Mouse (Mus musculus) embryonic stem cell, embryonic (primary cell): ENCODE measurements around the gene Mixl1.

Experiments
- CTCF ChIA-PET, 4 experiments: fragments of 300-600 bp in 2 of 4; fragments of 350-600 bp in 2 of 4; sonication (Branson Sonifier 250); formaldehyde crosslinking; loops; one replicate each; lab custom pipeline; 2022; ENCODE audit warnings: inconsistent platforms in 2 of 4; lab: Charles Lee
- POLR2A ChIA-PET, 4 experiments: fragments of 300-600 bp in 2 of 4; fragments of 350-600 bp in 2 of 4; sonication (Branson Sonifier 250); formaldehyde crosslinking; loops; one replicate each; lab custom pipeline; 2022; ENCODE audit warnings: antibody characterized with exemption in 4 of 4, inconsistent platforms in 1 of 4; lab: Charles Lee

The Mixl1 gene

GRCm38 (mm10) chr1:180696626-180697352 is at the start of gene Mixl1:
TSS of gene Mixl1 (minus strand) at chr1:180697034.
- CTCF ChIA-PET = interaction anchor here in 3 of 4 experiments (0.7 to 1.6 kb wide), 8 partner anchors 24 to 262 kb away, joined by 3 to 9 read pairs (median 4); no protein-coding TSS in a partner anchor
- POLR2A ChIA-PET = interaction anchor here in 3 of 4 experiments (0.6 to 1.5 kb wide), 11 partner anchors 10 to 263 kb away, joined by 3 to 6 read pairs (median 3); partner anchors contain the start of gene Lin9 (in 1 of the 3)

DNA sequence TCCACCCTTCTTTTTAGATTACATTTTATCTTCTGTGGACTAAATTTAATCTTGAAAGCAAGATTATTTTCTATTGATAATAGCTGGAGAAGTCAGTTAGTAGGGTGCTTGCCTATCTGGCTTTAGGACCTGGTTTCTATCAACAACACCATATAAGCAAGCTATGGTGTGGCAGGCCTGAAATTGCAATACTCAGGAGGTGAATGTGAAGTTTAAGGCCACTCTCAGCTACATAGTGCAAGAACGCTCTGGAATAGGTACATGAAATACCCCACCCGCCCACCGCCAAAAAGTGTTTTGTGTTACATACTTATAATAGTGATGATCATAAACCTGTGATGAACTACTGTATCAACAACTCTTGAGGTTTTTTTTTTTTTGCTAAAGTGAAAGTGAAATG is 32.4 kb upstream of the Mixl1 start:
- ChIA-PET POLR2A (interaction anchor here in 3 of 4 experiments (0.6 to 2.7 kb wide), 21 partner anchors 9 to 703 kb away, joined by 3 to 7 read pairs (median 4); partner anchors contain the start of gene Sde2 (in 1 of the 3)), CTCF (interaction anchor here in 2 of 4 experiments (0.7 to 2.3 kb wide), 3 partner anchors 9 to 34 kb away, joined by 3 to 6 read pairs (median 3); no protein-coding TSS in a partner anchor)

DNA sequence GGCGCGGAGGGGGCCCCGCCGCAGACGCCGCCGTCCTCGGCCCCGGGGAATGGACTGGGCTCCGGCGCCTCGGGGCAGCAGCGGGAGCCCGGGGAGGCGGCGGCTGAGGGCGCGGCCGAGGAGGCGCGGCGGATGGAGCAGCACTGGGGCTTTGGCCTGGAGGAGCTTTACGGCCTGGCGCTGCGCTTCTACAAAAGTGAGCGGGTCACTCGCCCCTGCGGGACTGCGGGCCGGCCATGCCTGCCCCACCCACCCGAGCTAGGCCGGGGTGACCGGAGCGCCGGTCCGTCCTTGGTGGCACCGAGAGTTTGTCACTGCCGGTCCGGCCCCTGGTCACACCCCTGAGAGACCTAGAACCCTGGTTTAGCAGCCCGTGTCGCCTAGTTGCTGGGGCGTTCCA is 29.3 kb upstream of the Mixl1 start:
- ChIA-PET CTCF (interaction anchor here (0.6 to 1.6 kb wide), 4 partner anchors 11 to 63 kb away, joined by 3 to 8 read pairs (median 4); no protein-coding TSS in a partner anchor), POLR2A (interaction anchor here in 3 of 4 experiments (0.6 to 3.8 kb wide), 24 partner anchors 8 to 157 kb away, joined by 3 to 16 read pairs (median 4); partner anchors contain the start of genes Lin9 (in 1 of the 3), Mixl1 (in 1 of the 3) and Parp1 (in 1 of the 3))

- CTCF ChIA-PET = interaction anchor here in 3 of 4 experiments (1.0 to 1.6 kb wide), 4 partner anchors 11 to 52 kb away, joined by 3 to 10 read pairs (median 6); no protein-coding TSS in a partner anchor
- POLR2A ChIA-PET = interaction anchor here in 3 of 4 experiments (0.6 to 3.8 kb wide), 23 partner anchors 9 to 157 kb away, joined by 3 to 16 read pairs (median 4); partner anchors contain the start of genes Sde2 (in 2 of the 3), Lin9 (in 1 of the 3) and Parp1 (in 1 of the 3)
Observed at GRCm38 (mm10) chr1:180725704-180726179, 28.9 kb upstream of the Mixl1 start, which contains the start of gene Acbd3. TSS of gene Acbd3 (plus strand) at chr1:180726043.

- ChIA-PET POLR2A (interaction anchor here in 3 of 4 experiments (1.1 to 1.6 kb wide), 6 partner anchors 9 to 70 kb away, joined by 3 to 4 read pairs (median 4); no protein-coding TSS in a partner anchor), CTCF (interaction anchor here in 3 of 4 experiments (0.6 to 2.5 kb wide), 3 partner anchors 40 to 99 kb away, joined by 3 to 15 read pairs (median 3); no protein-coding TSS in a partner anchor)
Observed at GRCm38 (mm10) chr1:180723701-180724238, 26.9 kb upstream of the Mixl1 start.

GRCm38 (mm10) chr1:180722608-180723007 is 25.8 kb upstream of the Mixl1 start:
- CTCF ChIA-PET = interaction anchor here in 3 of 4 experiments (0.5 to 2.5 kb wide), 7 partner anchors 38 to 1156 kb away, joined by 3 to 15 read pairs (median 3); no protein-coding TSS in a partner anchor
- POLR2A ChIA-PET = interaction anchor here in 3 of 4 experiments (0.6 to 1.6 kb wide), 8 partner anchors 8 to 56 kb away, joined by 3 to 5 read pairs (median 4); no protein-coding TSS in a partner anchor

- POLR2A ChIA-PET = interaction anchor here in 3 of 4 experiments (0.7 to 2.2 kb wide), 12 partner anchors 8 to 80 kb away, joined by 3 to 9 read pairs (median 4); partner anchors contain the start of gene Lin9 (in 1 of the 3)
Observed at GRCm38 (mm10) chr1:180719951-180720689, 23.3 kb upstream of the Mixl1 start.

GRCm38 (mm10) chr1:180719483-180719882 is 22.6 kb upstream of the Mixl1 start:
- POLR2A ChIA-PET = interaction anchor here in 2 of 4 experiments (0.8 to 2.2 kb wide), 9 partner anchors 8 to 58 kb away, joined by 3 to 9 read pairs (median 3); no protein-coding TSS in a partner anchor
- CTCF ChIA-PET = interaction anchor here (0.6 to 3.2 kb wide), 27 partner anchors 10 to 480 kb away, joined by 3 to 48 read pairs (median 5); no protein-coding TSS in a partner anchor

More at GRCm38 (mm10) chr1:180719951-180720689, 23.3 kb upstream of the Mixl1 start:
- CTCF ChIA-PET = interaction anchor here (0.5 to 3.2 kb wide), 42 partner anchors 9 to 481 kb away, joined by 3 to 48 read pairs (median 4); partner anchors contain the start of genes Mixl1 (in 1 of the 4) and Parp1 (in 1 of the 4)

- ChIA-PET CTCF (interaction anchor here in 3 of 4 experiments (1.0 to 3.2 kb wide), 5 partner anchors 11 to 75 kb away, joined by 3 to 48 read pairs (median 9); no protein-coding TSS in a partner anchor), POLR2A (interaction anchor here in 2 of 4 experiments (0.9 to 2.2 kb wide), 6 partner anchors 9 to 51 kb away, joined by 3 to 9 read pairs (median 4); no protein-coding TSS in a partner anchor)
Observed at GRCm38 (mm10) chr1:180718756-180719155, 21.9 kb upstream of the Mixl1 start.

- CTCF ChIA-PET = interaction anchor here in 3 of 4 experiments (0.6 to 1.5 kb wide), 3 partner anchors 11 to 226 kb away, joined by 4 to 5 read pairs (median 5); partner anchors contain the start of gene Stum (in 1 of the 3)
- POLR2A ChIA-PET = interaction anchor here in 2 of 4 experiments (1.1 to 1.4 kb wide), 2 partner anchors 12 to 14 kb away, joined by 3 read pairs; partner anchors contain the start of gene Mixl1 (in 1 of the 2)
Observed at GRCm38 (mm10) chr1:180708935-180709776, 12.3 kb upstream of the Mixl1 start.

GRCm38 (mm10) chr1:180707813-180708212 is 11.0 kb upstream of the Mixl1 start:
- CTCF ChIA-PET = interaction anchor here in 3 of 4 experiments (0.6 to 2.0 kb wide), 6 partner anchors 11 to 1475 kb away, joined by 3 to 5 read pairs (median 4); no protein-coding TSS in a partner anchor
- POLR2A ChIA-PET = interaction anchor here in 2 of 4 experiments (0.7 to 1.4 kb wide), 3 partner anchors 11 to 23 kb away, joined by 3 read pairs; partner anchors contain the start of gene Mixl1 (in 1 of the 2)

DNA sequence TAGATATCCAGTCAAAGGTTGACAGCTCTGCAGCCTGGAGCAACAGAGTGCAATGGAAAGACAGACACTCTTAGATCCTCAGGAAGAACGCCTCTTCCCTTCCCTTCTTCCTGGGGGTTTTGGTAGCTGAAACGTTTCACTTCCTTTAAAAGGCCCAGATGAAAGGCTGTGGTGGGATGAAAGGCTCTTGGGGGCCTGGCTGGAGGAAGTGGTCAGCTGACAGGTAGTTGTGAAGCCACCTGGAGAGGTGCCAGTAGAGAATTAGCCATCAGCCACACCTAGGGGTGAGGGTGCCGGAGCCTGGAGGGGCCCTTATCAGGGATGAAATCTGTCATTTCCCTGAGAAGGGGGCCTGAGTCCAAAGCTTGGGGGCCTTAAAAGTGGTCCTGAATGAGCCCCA is 10.5 kb upstream of the Mixl1 start:
- POLR2A ChIA-PET = interaction anchor here in 1 of 4 experiments (0.6 to 0.7 kb wide), 2 partner anchors 11 to 260 kb away, joined by 3 read pairs; partner anchors contain the start of gene Mixl1
- CTCF ChIA-PET = interaction anchor here in 3 of 4 experiments (0.6 to 2.0 kb wide), 5 partner anchors 12 to 1475 kb away, joined by 3 to 5 read pairs (median 4); no protein-coding TSS in a partner anchor

DNA sequence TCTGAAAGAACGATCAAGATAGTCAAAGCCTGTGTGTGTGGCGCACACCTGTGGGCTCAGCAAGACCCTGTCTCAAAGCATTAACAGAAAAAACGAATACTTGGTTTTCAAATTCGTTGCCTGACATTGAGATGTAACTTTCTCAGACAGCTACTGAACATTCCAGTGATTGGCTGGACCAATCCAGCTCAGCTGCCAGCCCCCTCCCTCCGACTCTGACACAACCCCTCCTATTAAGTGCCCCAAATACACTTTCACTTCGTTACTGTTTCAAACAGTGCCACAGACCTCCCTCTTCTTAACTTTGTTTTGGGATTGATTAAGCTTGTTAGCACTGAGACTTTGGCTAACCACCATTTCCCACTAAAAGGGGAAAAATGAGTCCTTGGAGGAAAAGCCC is 6.6 kb upstream of the Mixl1 start:
- CTCF ChIA-PET = interaction anchor here in 2 of 4 experiments (0.6 to 1.2 kb wide), 2 partner anchors 16 to 17 kb away, joined by 4 to 10 read pairs; no protein-coding TSS in a partner anchor
- POLR2A ChIA-PET = interaction anchor here in 2 of 4 experiments (0.5 to 1.4 kb wide), 9 partner anchors 9 to 93 kb away, joined by 3 to 4 read pairs (median 3); partner anchors contain the start of gene Lin9 (in 1 of the 2)

DNA sequence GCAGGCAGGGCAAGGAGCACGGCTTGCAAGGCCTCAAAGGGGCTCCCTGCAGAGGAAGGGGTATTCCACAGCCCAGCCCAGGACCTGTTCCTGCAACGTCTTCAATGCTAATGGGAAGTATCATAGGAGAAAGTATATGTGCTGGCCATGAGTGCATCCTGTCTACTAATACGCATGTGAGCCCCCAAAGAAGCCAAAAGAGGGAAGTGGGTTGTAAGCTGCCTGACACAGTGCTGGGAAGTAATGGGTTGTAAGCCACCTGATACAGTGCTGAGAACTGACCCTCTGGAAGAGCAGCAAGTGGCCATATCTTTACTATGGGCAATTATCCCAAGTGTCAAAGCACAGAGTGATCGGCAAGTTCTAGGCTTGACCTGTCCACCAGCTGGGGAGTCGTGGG is 1.2 kb upstream of the Mixl1 start:
- POLR2A ChIA-PET = no interaction called here
- CTCF ChIA-PET = no interaction called here

- ChIA-PET CTCF (interaction anchor here in 1 of 4 experiments (0.6 kb wide), 1 partner anchor 268 kb away, joined by 3 read pairs; no protein-coding TSS in a partner anchor), POLR2A (interaction anchor here in 1 of 4 experiments (0.6 to 1.0 kb wide), 3 partner anchors 11 to 36 kb away, joined by 3 read pairs; no protein-coding TSS in a partner anchor)
Observed at GRCm38 (mm10) chr1:180691284-180691683, 5.5 kb downstream of the Mixl1 start.
